Mouse (Mus musculus): ENCODE data around the gene Ces1d. TPM values are rescaled to one million over a fixed set of nuclear protein-coding genes. Genes with fewer than 3 reads are reported as not detected.
"Not testable (repeated sequence)": the region's sequence is repeated elsewhere in the genome, so short reads cannot be mapped to it uniquely, and the experiment has no call there.

The Ces1d gene
- polyA plus RNA-seq, 1 experiment from 2014 or later: 0.15 TPM

DNA sequence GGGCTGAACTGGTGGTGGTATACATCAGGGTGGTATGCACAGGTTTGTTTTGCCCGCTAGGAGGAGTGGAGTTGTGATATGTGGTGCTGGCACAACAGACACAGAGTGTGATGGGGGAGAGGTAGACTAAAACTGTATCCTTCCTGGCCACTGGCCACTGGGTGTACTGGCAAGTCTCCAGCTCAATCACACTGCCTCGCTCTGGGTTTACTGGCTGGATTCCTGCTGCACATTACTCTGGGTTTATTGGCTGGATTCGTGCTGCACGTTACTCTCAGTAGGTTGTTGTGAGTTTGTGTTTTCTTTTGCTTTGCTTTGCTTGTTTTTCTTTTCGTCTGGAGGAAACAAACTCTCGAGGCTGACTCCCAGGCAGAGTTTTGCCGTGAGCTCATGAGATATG lies 1.5 kb upstream of the Ces1d start:
- not testable (repeated sequence) for H3K27me3 ChIP-seq; H3K9ac ChIP-seq; H3K36me3 ChIP-seq (replicated peaks); H3K4me3 ChIP-seq (replicated peaks); H3K4me2 ChIP-seq; ATAC-seq (ENCODE audit: low FRiP score); H3K27ac ChIP-seq; H3K9me3 ChIP-seq; H3K4me1 ChIP-seq
- 83% methylated on average over 7 of the region's 7 CpGs for WGBS

DNA sequence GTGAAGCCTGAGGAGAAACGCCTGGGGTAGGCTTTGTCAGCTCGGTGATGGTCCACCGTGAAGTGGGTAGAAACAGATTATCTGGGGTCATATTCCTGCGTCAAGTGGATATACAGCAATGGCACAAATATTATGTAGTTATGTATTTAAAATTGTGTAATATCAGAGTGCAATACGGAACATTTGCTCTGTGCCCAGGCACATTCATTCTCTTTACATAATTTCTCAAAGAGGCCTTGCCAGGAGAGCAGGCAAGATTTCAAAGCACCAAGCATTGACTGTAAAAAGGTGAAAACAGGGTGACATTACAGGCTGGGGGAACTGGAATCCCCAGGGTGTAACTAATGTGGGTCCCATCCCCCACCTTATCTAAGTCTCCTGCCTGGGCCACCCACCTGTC lies 1.2 kb downstream of the Ces1d start:
- Histone ChIP-seq H3K27ac (no peak overlapping the region), H3K36me3 (replicated peaks) (no peaks in the 10 kb centered on the region), H3K27me3 (no peaks in the 10 kb centered on the region), H3K9me3 (no peaks in the 10 kb centered on the region), H3K9ac (no peak overlapping the region), H3K4me2 (no peak overlapping the region), H3K4me3 (replicated peaks) (no peak overlapping the region), H3K4me1 (no peaks in the 10 kb centered on the region)
- 92% methylated on average over 5 of the region's 5 CpGs for WGBS
- no peak for ATAC-seq (ENCODE audit: low FRiP score)

DNA sequence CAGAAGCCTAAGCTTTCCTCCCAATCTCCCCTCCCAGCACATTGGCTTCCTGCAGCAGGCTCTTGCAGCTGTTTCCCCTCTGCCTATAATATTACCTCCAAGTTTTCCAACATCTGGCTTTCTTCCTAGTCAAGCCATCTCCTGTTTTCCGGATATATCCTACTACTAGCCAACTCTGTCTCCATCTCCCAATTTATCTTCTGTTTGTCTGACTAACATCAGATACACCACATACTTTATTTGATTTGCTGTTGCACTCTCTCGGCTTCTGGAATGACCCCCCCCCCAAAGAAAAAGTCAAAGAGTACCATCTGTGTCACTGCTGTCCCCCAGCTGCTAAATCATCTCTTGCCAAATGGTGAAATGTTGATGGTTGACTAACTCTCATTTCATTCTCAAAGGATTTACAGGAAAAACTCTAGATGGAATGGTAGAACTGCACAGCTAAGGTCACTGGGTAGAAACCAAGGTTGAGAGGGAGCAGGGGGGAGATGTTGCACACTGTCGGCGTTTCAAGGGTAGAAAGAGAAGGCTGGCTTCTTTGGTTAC lies 17.0 kb downstream of the Ces1d start:
- no peaks in the 10 kb centered on the region for H3K9me3 ChIP-seq
- peaks cover 3% of the 10 kb centered on the region; the same call in 1 of the 2 replicates for H3K4me1 ChIP-seq
- WGBS: 91% methylated on average over 4 of the region's 4 CpGs
- no peak overlapping the region for H3K4me3 ChIP-seq (replicated peaks)
- H3K4me2 ChIP-seq: no peak overlapping the region
- no peaks in the 10 kb centered on the region for H3K36me3 ChIP-seq (replicated peaks)
- no peak overlapping the region for H3K9ac ChIP-seq
- no peak overlapping the region for H3K27ac ChIP-seq
- no peaks in the 10 kb centered on the region for H3K27me3 ChIP-seq
- no peak for ATAC-seq (ENCODE audit: low FRiP score)

DNA sequence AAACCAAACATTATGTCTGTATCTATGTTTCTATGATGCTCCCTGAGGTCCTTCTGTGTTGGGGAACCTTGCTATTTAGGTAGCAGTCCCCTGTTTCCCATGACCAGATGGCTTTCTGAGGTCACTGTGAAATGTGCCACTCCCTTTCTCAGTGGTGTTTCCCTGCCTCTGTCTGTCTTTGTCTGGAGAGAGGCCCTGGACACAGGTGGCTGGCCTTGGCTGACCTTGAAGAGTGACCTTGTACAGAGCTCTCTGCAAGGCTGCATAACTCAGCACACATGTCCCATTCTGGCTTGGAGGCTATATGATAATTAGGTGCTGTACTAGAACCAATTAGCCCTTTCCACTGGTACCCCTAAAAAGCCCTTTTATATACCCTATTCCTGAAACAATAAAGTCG lies 21.0 kb downstream of the Ces1d start:
- no peaks in the 10 kb centered on the region for H3K27me3 ChIP-seq
- H3K4me2 ChIP-seq: no peak overlapping the region
- peaks cover 3% of the 10 kb centered on the region; the same call in 1 of the 2 replicates for H3K4me1 ChIP-seq
- no peaks in the 10 kb centered on the region for H3K36me3 ChIP-seq (replicated peaks)
- H3K4me3 ChIP-seq (replicated peaks): no peak overlapping the region
- H3K9ac ChIP-seq: no peak overlapping the region
- no peak overlapping the region for H3K27ac ChIP-seq
- no peak for ATAC-seq (ENCODE audit: low FRiP score)
- 32% methylated on average over 1 of the region's 1 CpGs for WGBS
- H3K9me3 ChIP-seq: no peaks in the 10 kb centered on the region

DNA sequence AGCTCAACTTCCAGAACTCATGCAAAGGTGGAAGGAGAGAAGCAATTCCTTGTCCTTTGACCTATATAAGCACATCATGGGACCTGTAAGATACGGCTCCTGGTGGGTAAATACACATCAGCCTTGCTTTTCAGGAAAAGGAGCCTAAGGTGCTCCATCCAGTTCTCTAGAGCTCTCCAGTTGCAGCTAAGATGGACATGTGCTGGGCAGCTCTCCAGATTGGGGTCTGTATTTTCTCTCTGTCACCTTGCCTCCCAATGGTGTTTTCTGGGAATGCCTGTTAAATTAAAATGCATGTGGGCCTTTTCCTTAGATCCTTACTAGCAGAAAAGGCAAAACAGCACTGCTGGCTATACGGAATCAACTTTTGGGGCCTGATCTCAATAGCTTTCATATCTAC lies 23.1 kb downstream of the Ces1d start:
- Histone ChIP-seq H3K36me3 (replicated peaks) (no peaks in the 10 kb centered on the region), H3K27ac (no peak overlapping the region), H3K9ac (no peak overlapping the region), H3K4me3 (replicated peaks) (no peak overlapping the region), H3K4me2 (no peak overlapping the region), H3K9me3 (no peaks in the 10 kb centered on the region), H3K4me1 (peaks cover 3% of the 10 kb centered on the region; the same call in 1 of the 2 replicates), H3K27me3 (no peaks in the 10 kb centered on the region)
- 93% methylated on average over 2 of the region's 2 CpGs for WGBS
- ATAC-seq (ENCODE audit: low FRiP score): no peak

DNA sequence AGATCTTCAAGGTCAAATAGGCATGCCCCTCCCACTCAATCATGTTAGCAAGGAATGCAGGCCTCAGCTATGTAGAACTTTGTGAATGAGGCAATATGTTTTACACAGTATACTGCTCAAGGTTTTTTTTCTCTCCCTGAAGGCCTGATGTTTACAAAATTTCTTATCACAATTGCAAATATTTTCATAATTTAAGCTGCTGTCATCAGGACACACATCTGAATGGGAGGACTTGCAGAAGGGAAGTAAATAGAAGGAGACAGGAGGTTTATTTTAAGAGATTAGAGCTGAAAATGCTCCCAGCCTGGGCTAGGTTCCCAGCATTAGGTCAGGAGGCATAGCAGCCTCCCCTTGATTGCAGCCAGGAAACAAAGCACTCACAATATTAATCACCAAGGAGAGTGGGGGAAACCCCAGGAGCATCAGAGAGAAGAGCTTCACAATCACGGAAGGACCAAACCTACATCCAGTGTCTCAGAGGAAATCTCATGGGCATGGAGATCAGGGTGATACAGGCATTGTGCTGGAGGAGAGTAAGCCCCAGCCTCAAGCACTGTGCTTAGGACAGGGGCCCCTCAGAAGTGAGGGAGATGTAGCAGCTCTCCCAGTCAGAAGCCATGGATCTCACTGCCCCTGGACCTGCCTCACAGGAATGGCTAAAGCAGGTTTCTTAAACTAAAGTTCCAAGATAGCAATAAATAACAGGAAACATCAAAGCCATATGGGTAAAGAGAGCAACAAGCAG lies 25.6 kb downstream of the Ces1d start:
- Histone ChIP-seq H3K9ac (no peak overlapping the region), H3K9me3 (no peaks in the 10 kb centered on the region), H3K27me3 (no peaks in the 10 kb centered on the region), H3K4me2 (no peak overlapping the region), H3K4me1 (peaks cover 3% of the 10 kb centered on the region; the same call in 1 of the 2 replicates), H3K4me3 (replicated peaks) (no peak overlapping the region), H3K36me3 (replicated peaks) (no peaks in the 10 kb centered on the region), H3K27ac (no peak overlapping the region)
- 57% methylated on average over 1 of the region's 1 CpGs for WGBS
- ATAC-seq (ENCODE audit: low FRiP score): no peak

DNA sequence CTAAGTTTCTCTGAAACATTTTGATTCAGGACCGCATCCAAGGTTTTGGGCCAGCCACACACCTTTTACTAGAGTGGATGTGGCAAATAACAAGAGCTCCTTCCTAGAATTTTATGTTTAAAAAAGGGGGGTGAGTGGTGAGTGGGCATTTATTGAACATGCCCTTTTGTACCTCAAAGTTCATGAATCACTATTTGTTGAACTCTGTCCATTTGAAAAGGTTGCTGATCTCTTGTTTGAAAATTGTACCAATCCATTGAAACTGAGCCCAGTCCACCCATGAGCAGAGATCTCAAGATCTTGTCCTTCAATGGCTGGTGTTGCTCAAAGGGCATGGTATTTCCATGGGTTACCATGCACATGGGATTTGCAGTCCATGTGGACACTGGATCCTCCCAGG lies 34.3 kb downstream of the Ces1d start:
- no peak for ATAC-seq (ENCODE audit: low FRiP score)
- H3K27ac ChIP-seq: no peak overlapping the region
- no peaks in the 10 kb centered on the region for H3K36me3 ChIP-seq (replicated peaks)
- no peaks in the 10 kb centered on the region for H3K9me3 ChIP-seq
- no peak overlapping the region for H3K9ac ChIP-seq
- no peaks in the 10 kb centered on the region for H3K27me3 ChIP-seq
- no peak overlapping the region for H3K4me3 ChIP-seq (replicated peaks)
- H3K4me2 ChIP-seq: no peak overlapping the region
- WGBS: 86% methylated on average over 1 of the region's 1 CpGs
- H3K4me1 ChIP-seq: no peaks in the 10 kb centered on the region

DNA sequence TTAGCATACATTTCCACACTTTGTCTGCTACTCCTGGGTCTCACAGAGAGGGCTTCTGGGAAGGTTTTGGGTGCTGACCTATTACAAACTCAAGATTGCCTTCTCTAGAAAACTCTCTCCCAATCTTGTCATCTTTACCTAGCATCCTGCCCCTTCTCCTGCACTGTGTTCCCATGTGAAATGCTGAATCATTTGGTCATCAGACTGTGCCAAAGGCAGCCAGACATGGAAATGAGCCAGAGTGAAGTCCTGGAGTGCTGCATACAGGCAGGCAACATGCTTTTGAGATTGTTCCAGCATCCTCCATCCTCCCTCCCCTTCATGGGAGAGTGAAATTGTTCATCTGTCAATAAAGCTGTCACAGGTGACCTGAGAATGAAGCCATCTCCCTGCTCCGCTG lies 46.2 kb downstream of the Ces1d start:
- 92% methylated on average over 1 of the region's 1 CpGs for WGBS
- H3K9ac ChIP-seq: no peak overlapping the region
- no peak overlapping the region for H3K4me2 ChIP-seq

DNA sequence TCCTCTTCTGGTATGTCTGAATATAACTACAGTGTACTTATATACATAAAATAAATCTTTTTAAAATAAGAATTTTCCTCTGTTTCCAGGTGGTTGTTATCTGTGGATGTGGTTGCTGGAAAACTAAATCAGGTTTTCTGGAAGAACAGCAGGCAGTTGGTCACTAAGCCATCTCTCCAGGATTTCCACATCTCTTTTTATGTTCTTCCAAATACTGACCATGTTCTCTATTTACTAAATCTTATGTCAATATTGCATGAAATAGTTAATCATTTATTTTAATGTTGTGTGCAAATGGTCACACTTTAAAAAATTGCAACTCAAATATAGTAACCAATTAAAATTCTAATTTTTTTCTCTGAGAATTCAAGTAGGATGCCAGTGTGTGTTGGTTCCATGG lies 50.3 kb downstream of the Ces1d start:
- no peak overlapping the region for H3K4me2 ChIP-seq
- no peak overlapping the region for H3K9ac ChIP-seq
- H3K36me3 ChIP-seq (replicated peaks): no peaks in the 10 kb centered on the region
- H3K27ac ChIP-seq: no peak overlapping the region
- no peaks in the 10 kb centered on the region for H3K27me3 ChIP-seq
- H3K4me1 ChIP-seq: no peaks in the 10 kb centered on the region
- no peaks in the 10 kb centered on the region for H3K9me3 ChIP-seq
- no peak for ATAC-seq (ENCODE audit: low FRiP score)
- no peak overlapping the region for H3K4me3 ChIP-seq (replicated peaks)

More for the DNA sequence above, 46.2 kb downstream of the Ces1d start:
- Histone ChIP-seq H3K36me3 (replicated peaks) (no peaks in the 10 kb centered on the region), H3K27ac (no peak overlapping the region), H3K9me3 (no peaks in the 10 kb centered on the region), H3K4me1 (no peaks in the 10 kb centered on the region), H3K4me3 (replicated peaks) (no peak overlapping the region), H3K27me3 (no peaks in the 10 kb centered on the region)
- no peak for ATAC-seq (ENCODE audit: low FRiP score)

DNA sequence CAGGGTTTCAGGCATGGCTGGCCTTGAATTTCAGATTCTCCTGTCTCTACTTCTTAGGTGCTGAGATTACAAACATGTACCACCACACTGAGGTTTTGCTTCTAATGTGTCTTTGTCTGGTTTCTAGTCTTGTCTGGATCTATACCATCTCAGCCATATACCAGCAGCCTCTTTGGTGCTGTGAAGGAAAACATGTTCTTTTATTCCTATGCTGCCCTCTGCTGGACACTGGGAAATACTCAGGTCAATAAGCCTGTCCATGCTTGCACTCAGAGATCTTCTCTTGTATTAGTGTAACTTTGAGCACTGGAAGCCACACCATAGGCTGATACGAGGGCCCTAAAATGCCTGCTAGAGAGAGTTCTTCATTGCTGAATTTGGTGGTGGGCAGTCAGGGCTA lies 56.9 kb downstream of the Ces1d start:
- Histone ChIP-seq H3K36me3 (replicated peaks) (no peaks in the 10 kb centered on the region), H3K27me3 (no peaks in the 10 kb centered on the region), H3K9me3 (no peaks in the 10 kb centered on the region), H3K4me3 (replicated peaks) (no peak overlapping the region), H3K27ac (no peak overlapping the region), H3K9ac (no peak overlapping the region), H3K4me2 (no peak overlapping the region), H3K4me1 (no peaks in the 10 kb centered on the region)
- ATAC-seq (ENCODE audit: low FRiP score): no peak
- WGBS: 49% methylated on average over 1 of the region's 1 CpGs

DNA sequence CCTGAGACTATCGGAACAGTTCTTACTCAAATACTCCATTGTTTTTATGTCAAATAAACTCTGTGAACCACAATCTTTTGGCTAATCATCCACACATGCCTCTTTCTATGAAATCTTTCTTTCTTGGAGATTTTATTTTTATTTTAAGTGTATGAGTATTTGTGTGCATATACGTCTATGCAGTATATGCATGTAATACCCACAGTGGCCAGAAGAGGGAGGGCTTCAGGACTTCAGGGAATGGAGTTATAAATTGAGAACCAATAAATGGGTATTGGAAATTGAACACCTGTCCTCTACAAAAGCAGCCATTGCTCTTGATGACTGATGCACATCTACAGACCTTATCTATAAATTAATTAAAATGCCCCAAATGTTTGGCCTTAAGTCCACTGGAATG lies 65.4 kb downstream of the Ces1d start:
- Histone ChIP-seq H3K4me2 (no peak overlapping the region), H3K9me3 (no peaks in the 10 kb centered on the region), H3K27ac (no peak overlapping the region), H3K27me3 (no peaks in the 10 kb centered on the region), H3K9ac (no peak overlapping the region), H3K4me1 (no peaks in the 10 kb centered on the region), H3K36me3 (replicated peaks) (no peaks in the 10 kb centered on the region), H3K4me3 (replicated peaks) (no peak overlapping the region)
- ATAC-seq (ENCODE audit: low FRiP score): no peak
- WGBS: 83% methylated on average over 2 of the region's 2 CpGs

DNA sequence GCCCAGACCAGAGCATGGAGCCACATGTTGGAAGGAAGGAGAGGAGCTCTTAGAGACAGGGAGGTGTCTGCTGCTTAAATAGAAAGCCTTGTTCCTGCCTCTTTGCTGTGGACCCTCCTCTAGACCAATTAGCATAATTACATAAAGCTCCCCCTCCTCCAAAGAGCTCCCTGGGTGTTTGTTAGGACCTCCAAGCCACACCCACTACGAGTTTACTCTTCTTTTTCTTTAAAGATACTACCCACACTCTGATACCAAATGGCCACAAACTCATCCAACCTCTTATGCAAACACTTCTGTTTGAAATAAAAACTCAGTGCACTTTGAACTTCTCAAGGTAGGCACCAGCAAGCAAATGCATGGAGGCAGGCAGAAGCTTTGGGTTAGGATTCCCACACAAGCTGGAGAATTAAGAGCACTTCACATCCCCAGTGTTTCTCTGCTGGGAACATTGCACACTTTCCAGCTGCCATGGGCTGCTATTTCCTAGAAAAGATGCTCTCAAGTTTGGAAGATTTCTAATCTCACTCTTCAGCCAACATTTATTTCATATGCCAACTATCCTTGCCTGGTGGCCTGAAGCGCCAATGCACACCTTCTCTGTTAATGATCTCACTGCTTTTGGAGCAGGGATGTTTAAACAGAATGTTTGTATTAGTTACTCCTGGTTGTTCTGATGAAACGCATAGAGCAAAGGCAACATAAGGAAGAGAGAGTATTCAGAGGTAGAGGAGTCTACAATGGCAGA lies 66.2 kb downstream of the Ces1d start, which contains the start of gene Ces1c:
Gene Ces1c, minus strand, starts transcription at position 51 of the 748 bp plus-strand sequence.
- no peaks in the 10 kb centered on the region for H3K36me3 ChIP-seq (replicated peaks)
- H3K4me2 ChIP-seq: no peak within 1 kb of the TSS
- no peaks in the 10 kb centered on the region for H3K27me3 ChIP-seq
- 84% methylated on average over 3 of the region's 3 CpGs for WGBS
- no peak within 1 kb of the TSS for H3K27ac ChIP-seq
- H3K4me1 ChIP-seq: no peaks in the 10 kb centered on the region
- H3K4me3 ChIP-seq (replicated peaks): no peak within 1 kb of the TSS
- no peak within 1 kb of the TSS for H3K9ac ChIP-seq
- no peak for ATAC-seq (ENCODE audit: low FRiP score)
- no peaks in the 10 kb centered on the region for H3K9me3 ChIP-seq
